Mouse (Mus musculus) heart, adult 9 months (tissue): ENCODE measurements around the gene Axdnd1.

Experiments used
- DNase-seq, 2 experiments: peaks; one replicate each; pipeline ENCODE4 v3.0.0; 2022; ENCODE audit warnings: low spot score in 2 of 2

The Axdnd1 gene

GRCm38 (mm10) chr1:156420671-156421297 lies at the start of gene Axdnd1:
Gene Axdnd1 (minus strand): TSS chr1:156421159.
- peak; percentile 87 to 89 for DNase-seq

GRCm38 (mm10) chr1:156470557-156470956 lies 49.6 kb upstream of the Axdnd1 start:
- DNase-seq, result no peak

- no peak for DNase-seq
Measured at GRCm38 (mm10) chr1:156468576-156468975, 47.6 kb upstream of the Axdnd1 start.

- no peak for DNase-seq
Measured at GRCm38 (mm10) chr1:156467655-156468255, 46.8 kb upstream of the Axdnd1 start.

GRCm38 (mm10) chr1:156464963-156465362 lies 44.0 kb upstream of the Axdnd1 start:
- no peak for DNase-seq

- peak; percentile 18 to 43 for DNase-seq
Measured at GRCm38 (mm10) chr1:156463981-156464853, 43.3 kb upstream of the Axdnd1 start.

GRCm38 (mm10) chr1:156462273-156462991 lies 41.5 kb upstream of the Axdnd1 start:
- no peak for DNase-seq

GRCm38 (mm10) chr1:156461036-156461435 lies 40.1 kb upstream of the Axdnd1 start:
- no peak for DNase-seq

- no peak for DNase-seq
Measured at GRCm38 (mm10) chr1:156460216-156460615, 39.3 kb upstream of the Axdnd1 start.

GRCm38 (mm10) chr1:156459690-156460089 lies 38.7 kb upstream of the Axdnd1 start:
- peak in 1 of 2 experiments; percentile 26 for DNase-seq

GRCm38 (mm10) chr1:156458391-156459060 lies 37.6 kb upstream of the Axdnd1 start:
- no peak for DNase-seq

- no peak for DNase-seq
Measured at GRCm38 (mm10) chr1:156455005-156455758, 34.2 kb upstream of the Axdnd1 start.

GRCm38 (mm10) chr1:156454384-156454783 lies 33.4 kb upstream of the Axdnd1 start:
- DNase-seq, result no peak

GRCm38 (mm10) chr1:156453876-156454275 lies 32.9 kb upstream of the Axdnd1 start:
- DNase-seq, result no peak

GRCm38 (mm10) chr1:156450478-156450877 lies 29.5 kb upstream of the Axdnd1 start:
- DNase-seq, result no peak

GRCm38 (mm10) chr1:156449691-156450090 lies 28.7 kb upstream of the Axdnd1 start:
- DNase-seq, result no peak

- DNase-seq, result no peak
Measured at GRCm38 (mm10) chr1:156449089-156449488, 28.1 kb upstream of the Axdnd1 start.

GRCm38 (mm10) chr1:156445049-156445448 lies 24.1 kb upstream of the Axdnd1 start:
- DNase-seq, result no peak

GRCm38 (mm10) chr1:156442776-156443175 lies 21.8 kb upstream of the Axdnd1 start:
- no peak for DNase-seq

- DNase-seq, result no peak
Measured at GRCm38 (mm10) chr1:156442266-156442665, 21.3 kb upstream of the Axdnd1 start.

- DNase-seq, result no peak
Measured at GRCm38 (mm10) chr1:156437726-156438125, 16.8 kb upstream of the Axdnd1 start.
